Mouse (Mus musculus) layer of hippocampus, adult 9-11 months (tissue): Measurements from ENCODE around the gene Ccdc141.

Source experiments
- DNase-seq: peaks from one replicate; pipeline ENCODE4 v3.0.0; 2022

Ccdc141 gene

GRCm38 (mm10) chr2:77173366-77173765, 2.9 kb upstream of the Ccdc141 start:
- no peak for DNase-seq

- DNase-seq, result no peak
Measured at GRCm38 (mm10) chr2:77172241-77172671, 1.8 kb upstream of the Ccdc141 start.

- DNase-seq, result peak; percentile 25
Measured at GRCm38 (mm10) chr2:77171444-77172240, 1.2 kb upstream of the Ccdc141 start.

- no peak for DNase-seq
Measured at GRCm38 (mm10) chr2:77169916-77170632, 362 bp downstream of the Ccdc141 start.

GRCm38 (mm10) chr2:77169218-77169617, 1.2 kb downstream of the Ccdc141 start:
- no peak for DNase-seq

GRCm38 (mm10) chr2:77168781-77169180, 1.7 kb downstream of the Ccdc141 start:
- no peak for DNase-seq

- no peak for DNase-seq
Measured at GRCm38 (mm10) chr2:77168081-77168685, 2.3 kb downstream of the Ccdc141 start.

- DNase-seq, result no peak
Measured at GRCm38 (mm10) chr2:77166366-77166765, 4.1 kb downstream of the Ccdc141 start.

GRCm38 (mm10) chr2:77164662-77165061, 5.8 kb downstream of the Ccdc141 start:
- DNase-seq, result no peak

- no peak for DNase-seq
Measured at GRCm38 (mm10) chr2:77163381-77163780, 7.1 kb downstream of the Ccdc141 start.

GRCm38 (mm10) chr2:77162135-77162534, 8.3 kb downstream of the Ccdc141 start:
- DNase-seq, result no peak

GRCm38 (mm10) chr2:77157546-77157945, 12.9 kb downstream of the Ccdc141 start:
- DNase-seq, result no peak

GRCm38 (mm10) chr2:77154080-77154479, 16.4 kb downstream of the Ccdc141 start:
- no peak for DNase-seq

- no peak for DNase-seq
Measured at GRCm38 (mm10) chr2:77151255-77151654, 19.2 kb downstream of the Ccdc141 start.

- no peak for DNase-seq
Measured at GRCm38 (mm10) chr2:77149576-77149975, 20.9 kb downstream of the Ccdc141 start.

GRCm38 (mm10) chr2:77148215-77148614, 22.2 kb downstream of the Ccdc141 start:
- no peak for DNase-seq

GRCm38 (mm10) chr2:77146968-77147367, 23.5 kb downstream of the Ccdc141 start:
- no peak for DNase-seq

GRCm38 (mm10) chr2:77146291-77146690, 24.1 kb downstream of the Ccdc141 start:
- DNase-seq, result no peak

GRCm38 (mm10) chr2:77143536-77143935, 26.9 kb downstream of the Ccdc141 start:
- no peak for DNase-seq

- no peak for DNase-seq
Measured at GRCm38 (mm10) chr2:77138879-77139278, 31.6 kb downstream of the Ccdc141 start.

- no peak for DNase-seq
Measured at GRCm38 (mm10) chr2:77134906-77135305, 35.5 kb downstream of the Ccdc141 start.

GRCm38 (mm10) chr2:77133407-77133806, 37.0 kb downstream of the Ccdc141 start:
- no peak for DNase-seq

GRCm38 (mm10) chr2:77126939-77127338, 43.5 kb downstream of the Ccdc141 start:
- no peak for DNase-seq

GRCm38 (mm10) chr2:77118102-77118501, 52.3 kb downstream of the Ccdc141 start:
- DNase-seq, result peak; percentile 10
